Mouse (Mus musculus) heart, embryonic 10.5 days (tissue): ENCODE measurements around the gene Btbd11. TPM values are rescaled to one million over a fixed set of nuclear protein-coding genes. Genes with fewer than 3 reads are reported as not detected.

Source experiments
- DNase-seq: peaks from one replicate; pipeline ENCODE4 v3.0.0-alpha.2; 2017; ENCODE audit warnings: low spot score
- H3K27ac ChIP-seq: fragments of 300-500 bp; sonication (generic); 2 replicates; pipeline ENCODE4 v1.5.1; 2016; ENCODE audit warnings: mild to moderate bottlenecking
- H3K27me3 ChIP-seq: fragments of 300-500 bp; sonication (generic); 2 replicates; pipeline ENCODE4 v1.6.1; 2016; ENCODE audit warnings: mild to moderate bottlenecking; ENCODE audit not compliant: poor library complexity, insufficient read depth, severe bottlenecking
- H3K36me3 ChIP-seq: fragments of 300-500 bp; sonication (generic); 2 replicates; pipeline ENCODE4 v1.6.1; 2016; ENCODE audit warnings: mild to moderate bottlenecking, moderate library complexity
- H3K4me1 ChIP-seq: fragments of 300-500 bp; sonication (generic); 2 replicates; pipeline ENCODE4 v1.6.1; 2016; ENCODE audit warnings: mild to moderate bottlenecking
- H3K4me3 ChIP-seq: fragments of 300-500 bp; sonication (generic); 2 replicates; pipeline ENCODE4 v1.5.1; 2016; ENCODE audit warnings: mild to moderate bottlenecking, moderate library complexity
- H3K9me3 ChIP-seq: fragments of 300-500 bp; sonication (generic); 2 replicates; pipeline ENCODE4 v1.6.1; 2016; ENCODE audit warnings: mild to moderate bottlenecking, moderate library complexity
- WGBS: fragments of 180-500 bp; shearing (Covaris S2); methylation state at CpG from one replicate; pipeline ENCODE4 v1.1.7; 2016; 5-methylcytosine and 5-hydroxymethylcytosine counted together
- polyA plus RNA-seq: library from polyadenylated mRNA; unstranded; fragments of >200 nt; fragmentation: Nextera tagmentation; extraction: Ambion mirVana; gene quantifications from 2 replicates; pipeline ENCODE4 v1.2.1, GENCODE M21; 2016

Gene Btbd11
- polyA plus RNA-seq, 1 experiment from 2014 or later, result 1.5 TPM

DNA sequence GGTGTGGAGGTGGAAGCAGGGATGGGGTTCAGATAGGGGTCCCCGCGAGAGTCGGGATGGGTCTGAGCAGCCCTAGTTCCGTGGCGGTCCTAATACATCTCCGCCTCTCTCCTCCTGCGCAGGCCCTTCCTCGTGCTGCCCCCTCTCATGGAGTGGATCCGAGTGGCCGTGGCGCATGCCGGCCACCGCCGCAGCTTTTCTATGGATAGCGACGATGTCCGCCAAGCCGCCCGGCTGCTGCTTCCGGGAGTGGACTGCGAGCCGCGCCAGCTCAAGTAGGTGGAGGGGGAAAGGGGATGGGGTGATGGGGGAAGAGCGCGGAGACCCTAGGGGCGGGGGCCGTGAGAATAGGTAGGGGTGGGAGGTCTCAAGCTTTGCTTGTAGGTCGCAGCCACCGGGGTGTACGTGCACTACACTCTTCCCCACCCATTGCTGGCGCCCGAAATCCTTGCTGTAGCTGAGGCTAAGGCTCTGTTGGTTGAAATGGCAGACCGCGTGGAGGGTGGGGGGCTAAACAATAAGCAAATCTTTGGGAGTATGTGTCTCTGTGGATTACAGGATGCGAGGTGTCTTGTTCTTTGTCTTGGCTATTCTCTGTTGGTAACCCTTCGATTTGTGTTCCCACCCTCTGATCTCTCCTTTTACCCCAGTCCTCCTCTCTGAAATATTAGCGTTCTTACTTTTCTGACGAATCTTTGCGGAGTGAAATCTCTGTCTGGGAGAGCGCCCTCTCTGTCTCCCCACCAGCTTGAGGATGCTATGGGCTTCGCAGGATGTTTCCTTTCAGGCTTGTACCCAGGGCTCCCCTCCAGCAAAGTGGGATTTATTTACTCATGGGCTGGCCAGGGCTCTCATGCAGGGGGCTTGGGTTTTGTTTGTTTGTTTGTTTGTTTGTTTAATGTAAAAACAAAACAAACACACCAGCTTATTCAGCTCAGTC is 212.3 kb downstream of the Btbd11 start:
- Histone ChIP-seq H3K4me1 (peaks cover 7% of the 10 kb centered on the region; the same call in 1 of the 2 replicates), H3K27me3 (peaks cover 35% of the 10 kb centered on the region), H3K4me3 (peak overlapping the region; percentile 62), H3K27ac (peak overlapping the region; percentile 70), H3K36me3 (no peaks in the 10 kb centered on the region), H3K9me3 (no peaks in the 10 kb centered on the region)
- DNase-seq, result no peak
- WGBS, result 2% methylated on average over 40 of the region's 41 CpGs

- DNase-seq, result no peak
- WGBS, result 75% methylated on average over 11 of the region's 11 CpGs
- Histone ChIP-seq H3K4me1 (peaks cover 7% of the 10 kb centered on the region; the same call in 1 of the 2 replicates), H3K9me3 (no peaks in the 10 kb centered on the region), H3K36me3 (no peaks in the 10 kb centered on the region), H3K27me3 (peaks cover 21% of the 10 kb centered on the region), H3K27ac (no peak overlapping the region), H3K4me3 (no peak overlapping the region)
These were observed 215.9 kb downstream of the Btbd11 start for GRCm38 (mm10) chr10:85602546-85602945.

- WGBS, result 72% methylated on average over 9 of the region's 9 CpGs
- no peaks in the 10 kb centered on the region for H3K9me3 ChIP-seq
- H3K4me1 ChIP-seq, result no peaks in the 10 kb centered on the region
These were observed 217.9 kb downstream of the Btbd11 start for GRCm38 (mm10) chr10:85604556-85604955.

DNA sequence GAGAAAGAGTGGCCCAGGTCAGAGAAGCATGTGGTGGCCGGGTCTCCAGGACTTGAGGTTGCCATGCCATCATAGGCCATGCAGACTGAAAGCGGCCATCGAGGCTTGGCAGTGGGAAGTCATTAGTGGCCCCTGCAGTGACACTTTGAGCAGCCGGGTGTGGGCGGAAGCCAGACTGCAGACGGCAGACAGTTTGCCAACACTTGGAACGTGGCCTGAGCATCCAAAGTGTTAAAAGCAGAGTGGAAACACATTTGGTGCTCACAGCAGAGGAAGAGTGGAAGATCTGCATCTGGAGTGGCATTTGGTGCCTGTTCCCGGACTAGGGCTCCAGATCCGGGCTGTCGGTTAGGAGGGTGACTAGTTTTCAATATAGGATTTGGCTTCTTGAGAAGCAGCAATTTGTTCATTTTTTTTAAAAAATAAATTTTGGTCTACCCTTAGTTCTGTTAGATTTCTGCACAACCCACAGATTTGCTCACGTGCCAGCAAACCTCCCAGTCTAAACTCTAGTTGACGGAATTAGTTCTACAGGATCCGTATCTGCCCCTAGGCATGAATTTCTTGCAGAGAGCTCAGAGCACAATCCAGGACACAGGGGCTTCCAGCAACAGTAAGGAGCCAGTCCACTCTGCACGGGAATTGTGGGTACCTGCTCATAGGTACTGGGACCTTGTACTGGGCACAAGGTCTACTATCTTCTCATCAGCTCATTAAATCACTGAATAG is 222.1 kb downstream of the Btbd11 start:
- Histone ChIP-seq H3K4me3 (no peak overlapping the region), H3K9me3 (no peaks in the 10 kb centered on the region), H3K27me3 (no peaks in the 10 kb centered on the region; the same call in 1 of the 2 replicates), H3K27ac (no peak overlapping the region), H3K4me1 (no peaks in the 10 kb centered on the region), H3K36me3 (no peaks in the 10 kb centered on the region)
- no peak for DNase-seq
- 83% methylated on average over 14 of the region's 14 CpGs for WGBS

More at GRCm38 (mm10) chr10:85604556-85604955, 217.9 kb downstream of the Btbd11 start:
- no peak overlapping the region for H3K4me3 ChIP-seq
- no peak overlapping the region for H3K27ac ChIP-seq
- no peaks in the 10 kb centered on the region for H3K36me3 ChIP-seq
- peaks cover 7% of the 10 kb centered on the region; the same call in 1 of the 2 replicates for H3K27me3 ChIP-seq
- DNase-seq, result no peak

GRCm38 (mm10) chr10:85617080-85617479 is 230.5 kb downstream of the Btbd11 start:
- Histone ChIP-seq H3K4me3 (no peak overlapping the region), H3K27ac (no peak overlapping the region), H3K36me3 (no peaks in the 10 kb centered on the region), H3K4me1 (no peaks in the 10 kb centered on the region), H3K27me3 (no peaks in the 10 kb centered on the region; the same call in 1 of the 2 replicates), H3K9me3 (no peaks in the 10 kb centered on the region)
- DNase-seq, result no peak
- 69% methylated on average over 8 of the region's 8 CpGs for WGBS

DNA sequence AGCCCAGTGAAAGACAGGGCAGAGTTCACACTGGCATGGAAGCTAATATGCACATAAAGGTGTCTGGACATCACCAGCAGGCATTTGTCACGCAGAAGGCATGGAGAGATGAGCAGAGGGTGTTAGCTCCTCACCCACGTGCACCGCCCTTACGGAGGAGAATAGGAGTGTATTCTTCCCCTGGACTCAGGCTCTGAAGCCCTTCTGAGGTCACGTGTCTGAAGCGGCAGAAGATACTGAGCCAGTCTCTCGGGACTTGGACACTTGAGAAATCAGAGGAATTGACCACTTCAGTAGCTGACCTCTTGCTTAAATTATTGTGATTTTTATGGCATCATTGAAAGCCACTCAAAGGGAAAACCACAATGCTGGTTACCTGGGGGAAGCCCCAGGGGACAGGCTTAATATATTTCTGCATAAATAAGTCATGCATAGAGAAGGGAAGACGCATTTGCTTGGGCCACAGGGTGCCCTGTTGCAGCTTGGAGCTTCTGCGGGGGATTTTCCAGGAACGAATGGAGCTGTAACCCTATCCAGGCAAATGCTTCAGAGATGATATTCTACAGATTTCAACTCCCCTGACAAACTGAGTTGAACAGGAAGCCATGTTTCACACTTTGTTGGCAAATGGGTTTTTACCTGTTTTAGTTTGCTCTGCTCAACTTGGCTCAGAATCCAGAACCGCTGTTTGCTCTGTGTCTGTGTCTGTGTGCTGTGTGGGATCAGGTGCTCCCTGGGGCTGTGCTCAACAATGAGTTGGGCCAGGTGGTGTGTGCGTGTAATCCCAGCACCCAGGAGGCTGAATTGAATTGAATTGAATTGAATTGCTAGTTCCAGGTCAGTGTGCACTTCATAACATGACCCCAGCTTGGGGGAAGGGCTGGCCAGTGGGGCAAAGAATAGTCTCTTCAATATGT is 231.1 kb downstream of the Btbd11 start:
- Histone ChIP-seq H3K36me3 (no peaks in the 10 kb centered on the region), H3K27me3 (peaks cover 2% of the 10 kb centered on the region), H3K27ac (no peak overlapping the region), H3K4me1 (no peaks in the 10 kb centered on the region), H3K4me3 (no peak overlapping the region), H3K9me3 (no peaks in the 10 kb centered on the region)
- DNase-seq, result no peak
- 77% methylated on average over 12 of the region's 12 CpGs for WGBS

DNA sequence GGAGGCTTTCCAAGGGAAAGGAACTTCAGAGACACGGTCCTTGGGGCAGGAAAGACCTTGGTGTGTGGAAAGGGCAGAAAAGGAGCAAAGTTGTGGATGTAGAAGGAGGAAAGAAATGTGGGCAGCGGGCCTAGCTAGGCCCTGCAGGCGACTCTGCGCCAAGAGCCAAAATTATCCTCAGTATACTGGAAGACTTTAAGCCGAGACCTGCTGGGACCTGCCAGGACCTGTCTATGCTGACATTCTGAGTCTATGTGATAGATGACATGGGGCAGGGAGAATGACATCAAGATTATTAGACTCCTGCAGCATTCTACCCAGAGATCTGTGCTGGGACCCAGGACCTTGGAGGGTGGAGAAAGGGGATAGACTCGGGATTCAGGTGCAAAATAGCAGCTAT is 234.5 kb downstream of the Btbd11 start:
- Histone ChIP-seq H3K4me1 (no peaks in the 10 kb centered on the region), H3K27me3 (peaks cover 16% of the 10 kb centered on the region), H3K36me3 (no peaks in the 10 kb centered on the region), H3K9me3 (no peaks in the 10 kb centered on the region), H3K27ac (no peak overlapping the region), H3K4me3 (no peak overlapping the region)
- DNase-seq, result no peak
- 81% methylated on average over 6 of the region's 6 CpGs for WGBS

- Histone ChIP-seq H3K27ac (no peak overlapping the region), H3K27me3 (peaks cover 30% of the 10 kb centered on the region), H3K4me3 (peak overlapping the region; percentile 59), H3K36me3 (no peaks in the 10 kb centered on the region), H3K4me1 (no peaks in the 10 kb centered on the region), H3K9me3 (no peaks in the 10 kb centered on the region)
- 4% methylated on average over 31 of the region's 31 CpGs for WGBS
- peak; percentile 80 for DNase-seq
These were observed 238.0 kb downstream of the Btbd11 start for GRCm38 (mm10) chr10:85624504-85625169.

DNA sequence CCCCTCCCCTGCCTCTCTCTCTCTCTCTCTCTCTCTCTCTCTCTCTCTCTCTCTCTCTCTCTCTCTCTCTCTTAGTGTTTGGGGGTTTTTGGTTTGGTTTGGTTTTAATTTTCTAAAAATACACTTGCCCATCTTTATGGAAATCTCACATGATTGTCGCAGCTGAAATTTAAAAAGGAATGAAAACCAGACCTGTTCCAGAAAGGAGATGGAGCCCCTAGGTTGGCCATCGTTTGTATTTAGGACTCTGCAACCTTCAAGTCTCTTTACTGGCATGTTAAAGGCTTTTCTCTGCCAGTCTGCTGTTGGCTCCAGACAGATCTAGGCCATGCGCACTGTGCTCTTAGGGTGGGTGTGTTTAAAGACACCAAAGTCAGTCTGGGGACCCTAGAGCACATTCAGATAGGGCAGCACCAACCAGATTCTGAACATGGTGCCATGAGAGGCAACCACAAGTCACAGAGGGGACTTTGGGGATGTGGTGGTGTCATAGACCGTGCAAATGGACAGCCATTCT is 238.6 kb downstream of the Btbd11 start:
- H3K4me3 ChIP-seq, result peak overlapping the region; percentile 59
- WGBS, result 66% methylated on average over 4 of the region's 4 CpGs
- H3K27ac ChIP-seq, result no peak overlapping the region
- H3K4me1 ChIP-seq, result no peaks in the 10 kb centered on the region
- no peaks in the 10 kb centered on the region for H3K36me3 ChIP-seq
- no peak for DNase-seq
- peaks cover 36% of the 10 kb centered on the region for H3K27me3 ChIP-seq
- H3K9me3 ChIP-seq, result no peaks in the 10 kb centered on the region

GRCm38 (mm10) chr10:85632030-85632429 is 245.4 kb downstream of the Btbd11 start:
- no peak for DNase-seq
- WGBS, result 85% methylated on average over 10 of the region's 10 CpGs
- H3K27me3 ChIP-seq, result peaks cover 28% of the 10 kb centered on the region
- H3K9me3 ChIP-seq, result no peaks in the 10 kb centered on the region
- no peaks in the 10 kb centered on the region for H3K36me3 ChIP-seq
- no peaks in the 10 kb centered on the region for H3K4me1 ChIP-seq
- H3K27ac ChIP-seq, result no peak overlapping the region
- no peak overlapping the region for H3K4me3 ChIP-seq

DNA sequence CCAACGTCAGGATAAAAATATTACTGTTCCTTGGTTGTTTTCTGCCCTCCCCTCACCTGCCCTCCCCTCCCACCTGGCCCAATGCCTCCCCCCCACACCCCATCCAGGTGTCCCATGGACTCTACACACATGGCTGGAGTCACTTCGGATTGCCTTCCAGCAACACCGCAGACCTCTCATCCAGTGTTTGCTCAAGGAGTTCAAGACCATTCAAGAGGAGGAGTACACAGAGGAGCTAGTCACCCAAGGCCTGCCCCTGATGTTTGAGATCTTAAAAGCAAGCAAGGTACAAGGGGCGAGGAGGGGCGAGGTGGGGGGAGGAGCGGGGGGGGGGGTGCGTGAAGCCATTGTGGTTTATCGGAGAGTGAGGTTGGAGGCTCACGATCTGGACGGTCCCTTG is 247.0 kb downstream of the Btbd11 start:
- H3K4me1 ChIP-seq, result no peaks in the 10 kb centered on the region
- no peaks in the 10 kb centered on the region for H3K9me3 ChIP-seq
- no peak for DNase-seq
- H3K4me3 ChIP-seq, result no peak overlapping the region
- WGBS, result 89% methylated on average over 10 of the region's 10 CpGs
- H3K36me3 ChIP-seq, result no peaks in the 10 kb centered on the region
- no peak overlapping the region for H3K27ac ChIP-seq
- H3K27me3 ChIP-seq, result peaks cover 23% of the 10 kb centered on the region

DNA sequence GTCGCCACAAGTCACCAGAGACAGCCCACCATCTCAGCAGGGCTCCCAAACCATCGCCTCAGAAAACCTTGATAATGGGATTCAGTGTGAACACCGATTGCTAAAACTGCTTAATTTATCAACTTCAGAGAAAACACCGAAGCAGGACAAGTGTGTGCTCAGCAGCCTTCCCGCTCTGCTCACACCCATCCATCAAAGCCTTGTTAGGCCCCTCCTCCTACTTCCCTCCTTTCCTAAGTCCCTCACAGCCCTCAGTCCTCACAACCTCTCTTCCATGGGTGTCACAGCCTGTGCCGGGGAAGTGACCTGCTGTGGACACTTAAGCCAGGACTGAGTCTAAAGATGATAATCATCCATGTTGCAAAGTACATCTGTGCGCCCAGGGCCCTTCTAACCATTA is 251.0 kb downstream of the Btbd11 start:
- no peaks in the 10 kb centered on the region for H3K36me3 ChIP-seq
- H3K27ac ChIP-seq, result no peak overlapping the region
- H3K4me1 ChIP-seq, result no peaks in the 10 kb centered on the region
- no peak for DNase-seq
- WGBS, result 21% methylated on average over 7 of the region's 7 CpGs
- H3K4me3 ChIP-seq, result no peak overlapping the region
- peaks cover 9% of the 10 kb centered on the region; the same call in 1 of the 2 replicates for H3K27me3 ChIP-seq
- H3K9me3 ChIP-seq, result no peaks in the 10 kb centered on the region
